Mouse (Mus musculus) right cerebral cortex, postnatal 14 days (tissue): ENCODE results near the gene Gm17349.
A peak's percentile ranks its signal among the peaks of the same experiment; 100 is the strongest.
"Not testable (repeated sequence)": the region's sequence is repeated elsewhere in the genome, so short reads cannot be mapped to it uniquely, and the experiment has no call there.

Source experiments
- DNase-seq: peaks from one replicate; pipeline ENCODE4 v3.0.0; 2022

Gene Gm17349

GRCm38 (mm10) chr15:99705440-99706048 lies at the start of gene Gm17349:
Gm17349 (minus strand) TSS chr15:99705490.
- DNase-seq: peak; percentile 65

DNA sequence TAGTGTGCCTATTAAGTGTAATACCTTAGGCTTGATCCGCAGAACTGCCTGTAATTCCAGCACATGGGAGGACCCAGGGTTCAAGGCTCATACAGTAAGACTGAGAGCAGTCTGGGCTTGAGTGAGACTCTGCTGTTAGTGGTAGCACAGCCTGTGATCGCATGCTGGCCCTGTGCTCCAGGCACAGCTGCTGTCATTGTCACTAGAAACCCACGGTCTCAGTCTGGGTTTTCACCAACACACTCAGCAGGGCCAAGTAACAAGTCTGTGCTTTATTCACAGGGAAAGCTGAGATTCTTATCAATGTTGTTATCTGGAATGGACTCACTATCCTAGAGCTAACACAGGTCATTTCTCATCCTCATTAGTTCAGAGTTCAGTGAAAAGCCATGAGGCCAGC lies 48.9 kb upstream of the Gm17349 start:
- DNase-seq: no peak

DNA sequence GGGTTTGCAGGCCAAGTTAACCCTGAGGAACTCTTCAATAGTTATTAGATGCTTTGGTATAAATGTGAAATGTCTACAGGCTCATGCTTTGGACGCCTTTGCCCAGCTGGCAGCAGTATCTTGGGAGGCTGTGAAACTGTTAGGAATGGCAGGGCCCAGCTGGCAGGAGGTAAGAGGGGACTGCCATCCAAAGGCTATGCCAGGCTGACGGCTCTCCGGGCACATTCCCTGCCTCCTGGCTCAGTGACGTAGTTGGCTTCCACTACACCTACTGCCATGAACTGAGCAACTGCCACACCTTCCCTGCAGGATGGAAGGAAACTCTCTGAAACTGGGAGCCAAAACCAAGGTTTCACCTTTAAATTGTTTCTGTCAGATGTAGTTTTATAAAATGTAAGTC lies 34.9 kb upstream of the Gm17349 start:
- DNase-seq: no peak

- no peak for DNase-seq
These were observed 31.4 kb upstream of the Gm17349 start for GRCm38 (mm10) chr15:99736675-99737074.

DNA sequence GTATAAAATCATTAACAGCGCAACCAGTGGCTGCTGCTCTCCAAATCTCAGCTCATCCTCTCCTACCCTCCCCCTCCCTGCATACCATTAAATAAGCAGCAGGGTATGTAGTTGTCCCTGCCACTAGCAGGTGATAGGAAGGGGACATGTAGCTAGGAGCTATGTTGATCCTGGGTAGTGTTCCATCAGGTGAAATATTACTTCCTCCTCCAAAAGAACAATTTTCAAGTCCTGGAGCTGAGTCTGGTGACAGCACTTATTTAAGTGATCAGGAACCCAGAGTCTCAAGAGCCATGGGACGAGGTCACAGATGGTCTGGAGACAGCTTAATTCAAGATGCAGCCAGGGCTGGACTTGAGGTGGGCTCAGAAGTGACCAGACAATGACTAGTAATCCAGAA lies 30.3 kb upstream of the Gm17349 start:
- peak; percentile 100 for DNase-seq

DNA sequence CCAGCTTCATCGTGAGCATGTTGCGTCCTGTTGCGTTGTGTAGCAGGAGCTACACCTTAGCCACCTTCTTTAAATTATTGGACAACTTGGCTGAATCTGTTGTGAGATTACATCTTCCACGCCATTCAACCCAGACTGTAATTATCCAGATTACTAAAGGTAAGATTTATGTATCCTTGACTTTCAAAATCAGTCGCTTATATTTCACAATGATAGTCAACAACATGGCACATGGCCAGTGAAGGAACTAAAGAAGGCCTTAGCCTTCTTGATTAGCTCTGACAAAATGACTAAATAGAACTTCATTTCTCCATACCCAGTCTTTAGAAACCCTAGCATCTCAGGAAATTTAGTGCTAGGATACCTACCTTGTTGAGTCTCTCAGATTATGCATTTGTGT lies 27.9 kb upstream of the Gm17349 start:
- DNase-seq: no peak

DNA sequence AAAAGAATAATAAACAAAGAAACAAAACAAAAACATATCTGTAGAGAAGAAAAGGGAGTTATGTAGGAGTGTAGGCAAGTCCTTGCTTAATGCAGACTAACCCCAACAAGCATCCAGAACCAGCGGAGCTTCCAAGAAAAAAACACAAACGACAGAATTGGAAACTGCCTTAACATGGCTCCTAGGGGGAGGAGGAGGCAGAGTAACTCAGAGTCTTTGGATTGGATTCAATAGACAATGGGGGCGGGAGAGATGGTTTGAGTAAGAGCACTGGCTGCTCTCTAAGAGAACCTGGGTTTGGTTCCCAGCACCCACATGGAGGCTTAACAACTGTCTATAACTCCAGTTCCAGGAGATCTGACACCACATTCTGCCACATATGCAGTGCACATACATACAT lies 26.4 kb upstream of the Gm17349 start:
- no peak for DNase-seq

DNA sequence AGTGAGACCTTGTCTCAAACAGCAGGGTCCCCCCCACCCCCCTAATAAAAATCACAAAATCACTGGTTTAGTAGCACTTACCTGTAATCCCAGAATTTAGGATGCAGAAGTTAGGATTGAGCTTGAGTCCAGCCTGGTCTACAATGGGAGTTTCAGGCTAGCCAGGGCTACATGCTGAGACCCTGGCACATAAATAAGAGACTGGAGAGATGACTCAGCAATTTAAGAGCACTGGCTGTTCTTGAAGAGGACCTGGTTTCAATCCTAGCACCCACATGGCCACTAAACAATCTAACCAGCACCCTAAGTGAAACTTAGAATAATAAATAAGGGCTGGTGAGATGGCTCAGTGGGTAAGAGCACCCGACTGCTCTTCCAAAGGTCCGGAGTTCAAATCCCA lies 25.9 kb upstream of the Gm17349 start:
- no peak for DNase-seq

GRCm38 (mm10) chr15:99729056-99729783 lies 23.9 kb upstream of the Gm17349 start:
- no peak for DNase-seq

DNA sequence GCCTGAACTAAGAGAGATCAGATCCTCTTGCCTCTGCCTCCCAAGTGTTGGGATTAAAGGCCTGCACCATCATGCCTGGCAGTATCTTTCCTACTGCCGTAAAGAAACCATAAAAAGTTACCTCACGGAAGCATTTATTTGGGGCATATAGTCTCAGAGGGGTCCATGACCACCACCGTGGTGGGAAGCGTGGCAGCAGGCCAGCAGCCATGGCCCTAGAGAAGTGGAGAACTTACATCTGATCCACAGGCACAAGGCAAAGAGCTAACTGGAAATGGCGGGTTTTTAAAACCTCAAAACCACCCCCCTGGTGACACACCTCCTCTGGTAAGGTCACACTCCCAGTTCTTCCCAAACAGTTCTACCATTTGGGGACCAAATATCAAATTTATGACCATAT lies 22.9 kb upstream of the Gm17349 start:
- DNase-seq: no peak

GRCm38 (mm10) chr15:99727525-99727924 lies 22.2 kb upstream of the Gm17349 start:
- no peak for DNase-seq

DNA sequence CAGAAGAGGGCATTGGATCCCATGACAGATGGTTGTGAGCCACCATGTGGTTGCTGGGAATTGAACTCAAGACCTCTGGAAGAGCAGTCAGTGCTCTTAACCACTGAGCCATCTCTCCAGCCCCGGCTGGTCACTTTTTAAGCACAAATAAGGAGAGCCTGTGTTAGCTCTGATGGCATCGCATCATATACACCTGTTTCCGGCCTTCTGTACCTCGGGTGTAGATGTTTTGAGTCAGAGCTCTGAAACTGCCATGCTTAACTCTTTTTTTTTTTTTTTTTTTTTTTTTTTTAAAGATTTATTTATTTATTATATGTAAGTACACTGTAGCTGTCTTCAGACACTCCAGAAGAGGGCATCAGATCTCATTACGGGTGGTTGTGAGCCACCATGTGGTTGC lies 21.7 kb upstream of the Gm17349 start:
- not testable (repeated sequence) for DNase-seq

DNA sequence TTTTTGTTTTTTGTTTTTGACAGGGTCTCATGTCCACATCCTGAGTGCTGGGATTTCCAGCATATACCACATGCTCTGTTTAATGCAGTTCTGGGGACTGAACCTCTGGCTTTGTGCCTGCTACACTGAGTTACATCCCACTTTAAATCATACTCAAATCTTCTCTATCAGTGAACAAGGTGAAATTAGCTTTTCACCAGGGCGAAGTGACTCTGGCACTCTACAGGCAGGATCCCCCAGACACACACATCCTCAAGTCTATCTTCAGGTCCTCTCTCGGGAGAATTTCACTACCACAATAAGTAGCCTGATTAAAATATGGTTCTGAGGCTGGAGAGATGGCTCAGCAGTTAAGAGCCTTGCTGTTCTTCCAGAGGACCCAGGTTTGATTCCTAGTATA lies 21.3 kb upstream of the Gm17349 start:
- no peak for DNase-seq

GRCm38 (mm10) chr15:99725341-99726155 lies 20.3 kb upstream of the Gm17349 start, which contains the start of gene Cox14:
Cox14 (plus strand) TSS chr15:99725618.
- peak; percentile 88 for DNase-seq

DNA sequence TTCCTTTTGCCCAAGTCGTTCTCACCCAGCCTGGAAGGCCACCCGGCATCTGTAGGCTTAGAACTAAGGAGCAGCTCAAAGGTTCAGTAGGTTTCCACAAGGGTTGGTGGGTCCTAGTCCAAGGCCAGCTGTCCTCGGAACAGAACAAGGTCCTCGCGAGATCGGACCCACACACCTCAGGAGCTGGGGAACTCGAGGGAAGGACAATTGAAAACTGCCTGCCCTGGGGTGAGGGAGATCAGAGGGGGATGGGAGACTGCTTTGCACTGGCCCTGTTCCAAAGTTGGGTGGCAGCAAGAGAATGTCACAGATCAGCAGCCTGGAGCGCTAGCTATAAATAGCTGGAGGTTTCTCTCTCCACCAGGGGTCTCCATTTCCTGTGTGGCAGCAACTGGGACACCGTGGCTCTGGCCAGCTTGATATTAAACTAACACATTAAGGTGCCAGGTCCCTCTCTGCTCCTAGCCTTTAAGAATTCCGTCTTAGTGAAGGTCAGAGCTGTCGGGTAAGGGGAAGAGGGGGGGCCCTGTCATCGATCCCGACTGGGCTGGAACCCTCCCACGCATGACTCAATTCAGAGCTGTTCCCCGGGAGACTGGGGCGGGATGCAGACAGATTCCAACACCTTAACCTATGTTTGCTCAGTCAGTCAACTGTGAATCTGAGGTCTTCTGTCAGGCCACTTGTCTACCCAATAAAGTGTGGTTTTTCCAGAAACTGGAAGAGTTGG lies 19.2 kb upstream of the Gm17349 start:
- DNase-seq: peak; percentile 57

GRCm38 (mm10) chr15:99723515-99724291 lies 18.4 kb upstream of the Gm17349 start:
- peak; percentile 58 for DNase-seq

GRCm38 (mm10) chr15:99723120-99723514 lies 17.8 kb upstream of the Gm17349 start:
- DNase-seq: peak; percentile 33

DNA sequence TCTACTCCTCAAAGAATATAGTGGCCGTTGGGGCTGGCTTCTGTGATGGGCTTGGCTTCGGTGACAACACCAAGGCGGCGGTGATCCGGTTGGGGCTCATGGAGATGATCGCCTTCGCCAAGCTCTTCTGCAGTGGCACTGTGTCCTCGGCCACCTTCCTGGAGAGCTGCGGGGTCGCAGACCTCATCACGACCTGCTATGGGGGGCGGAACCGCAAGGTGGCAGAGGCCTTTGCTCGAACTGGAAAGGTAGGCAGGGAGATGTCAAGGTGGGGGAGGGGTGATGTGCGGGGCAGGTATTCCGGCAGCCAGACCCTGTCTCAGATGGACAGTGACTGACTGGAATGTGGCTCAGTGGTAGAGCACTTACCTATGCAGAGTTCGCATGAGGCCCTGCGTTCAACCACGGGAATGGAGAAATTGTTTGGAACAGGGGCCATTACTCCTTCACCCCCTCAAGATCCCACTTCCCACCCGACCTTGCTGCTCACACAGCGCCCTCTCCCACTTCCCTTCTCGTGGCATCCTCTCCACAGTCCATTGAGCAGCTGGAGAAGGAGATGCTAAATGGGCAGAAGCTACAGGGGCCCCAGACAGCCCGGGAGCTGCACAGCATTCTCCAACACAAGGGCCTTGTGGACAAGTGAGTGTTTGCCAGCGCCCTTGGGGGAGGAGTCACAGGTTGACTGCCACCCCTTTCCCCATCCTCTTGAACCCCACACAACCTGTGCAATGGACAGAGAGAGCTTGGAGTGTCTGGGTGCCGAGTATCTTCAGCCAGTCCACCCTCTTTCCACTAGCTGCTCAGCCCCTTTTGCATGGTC lies 16.8 kb upstream of the Gm17349 start:
- no peak for DNase-seq

- DNase-seq: no peak
These were observed 14.6 kb upstream of the Gm17349 start for GRCm38 (mm10) chr15:99719865-99720264.

GRCm38 (mm10) chr15:99718461-99719021 lies 13.3 kb upstream of the Gm17349 start:
- no peak for DNase-seq
